ENCODE assay signal across 16 mouse cellular contexts in genomic region chr5:118355287-118355686, GRCm38 (mm10).
A peak's percentile ranks its signal among the peaks of the same experiment; 100 is the strongest.
DNase-seq lines count a peak whose midpoint lies in the region; ATAC-seq and TF ChIP-seq lines count a peak whose summit lies in the region.
"Had no signal": no experiment of that assay in that cellular context is flagged by ENCODE, and none has a peak within 500 bp of the region (broad histone marks: within the 10 kb centered on the region; RNA-seq: fewer than 3 reads in every experiment).

No protein-coding gene starts in this region.

- no peak overlapping the region for H3K4me2 ChIP-seq in heart, embryonic 16.5 days (ENCODE audit: low read depth, low read length)
- no peak overlapping the region for H3K4me2 ChIP-seq in limb, embryonic 14.5 days (replicated peaks; ENCODE audit: low read depth, low read length, severe bottlenecking)
- H3K4me2 ChIP-seq: midbrain, embryonic 12.5 days had no signal

- H3K27ac ChIP-seq in heart, embryonic 16.5 days (ENCODE audit: low read length) = peak overlapping the region; percentile 74; the same call in 1 of the 2 replicates
- peak overlapping the region; percentile 76 for H3K27ac ChIP-seq in embryonic facial prominence, embryonic 10.5 days (replicated peaks)
- H3K27ac ChIP-seq in embryonic fibroblast, embryonic 13.5 days (ENCODE audit: insufficient read depth, low read length) = peak overlapping the region; percentile 29
- H3K27ac ChIP-seq in limb, embryonic 14.5 days (replicated peaks; ENCODE audit: low read depth, low read length) = peak overlapping the region; percentile 71
- H3K27ac ChIP-seq: gastrocnemius, adult 2 months; layer of hippocampus, adult 2 months; liver, embryonic 14.5 days; midbrain, embryonic 12.5 days had no signal

- H3K27me3 ChIP-seq in heart, embryonic 16.5 days (ENCODE audit: control insufficient read depth, insufficient read depth, low read length) = no peaks in the 10 kb centered on the region
- H3K27me3 ChIP-seq in embryonic facial prominence, embryonic 10.5 days (replicated peaks; ENCODE audit: low read depth, poor library complexity, severe bottlenecking) = peaks cover under 1% of the 10 kb centered on the region; the same call in 1 of the 2 replicates
- no peaks in the 10 kb centered on the region for H3K27me3 ChIP-seq in limb, embryonic 14.5 days (ENCODE audit: control insufficient read depth, insufficient read depth, low read length)
- H3K27me3 ChIP-seq: Patski had no signal

- WGBS in heart, embryonic 16.5 days = 80% methylated on average over 5 of the region's 5 CpGs
- 58% methylated on average over 5 of the region's 5 CpGs for WGBS in embryonic facial prominence, embryonic 10.5 days
- 39% methylated on average over 5 of the region's 5 CpGs for WGBS in limb, embryonic 14.5 days

- H3K9ac ChIP-seq in heart, embryonic 16.5 days (ENCODE audit: low read length) = no peak overlapping the region
- H3K9ac ChIP-seq in limb, embryonic 14.5 days (ENCODE audit: low read depth, low read length, severe bottlenecking) = no peak overlapping the region
- H3K9ac ChIP-seq: liver, embryonic 14.5 days; midbrain, embryonic 12.5 days had no signal

- TF ChIP-seq POLR2A in embryonic fibroblast, embryonic 13.5 days (IDR thresholded peaks at IDR 0.05; ENCODE audit: low read depth, low read length) = no peak
- no peak for TF ChIP-seq POLR2A in limb, embryonic 14.5 days (IDR thresholded peaks at IDR 0.05; ENCODE audit: borderline replicate concordance, extremely low read depth, insufficient read depth, insufficient read length)

- no peaks in the 10 kb centered on the region for H3K36me3 ChIP-seq in heart, embryonic 16.5 days (ENCODE audit: control insufficient read depth, insufficient read depth)
- H3K36me3 ChIP-seq in embryonic facial prominence, embryonic 10.5 days (replicated peaks) = no peaks in the 10 kb centered on the region
- H3K36me3 ChIP-seq in limb, embryonic 14.5 days (ENCODE audit: control insufficient read depth, insufficient read depth, low read length) = no peaks in the 10 kb centered on the region
- H3K36me3 ChIP-seq: midbrain, embryonic 12.5 days had no signal

- DNase-seq in heart, adult 8-10 months (ENCODE audit: low spot score) = no peak
- DNase-seq in embryonic facial prominence, embryonic 10.5 days (ENCODE audit: low spot score) = no peak
- DNase-seq in limb, embryonic 14.5 days (ENCODE audit: low spot score) = no peak
- DNase-seq in kidney, adult 18-20 months = no peak
- DNase-seq: cerebellum, adult 11-12 months; thymus, postnatal 25 days had no signal

- H3K4me3 ChIP-seq in heart, embryonic 16.5 days (ENCODE audit: low read length) = no peak overlapping the region
- no peak overlapping the region for H3K4me3 ChIP-seq in embryonic facial prominence, embryonic 10.5 days
- no peak overlapping the region for H3K4me3 ChIP-seq in embryonic fibroblast, embryonic 13.5 days (ENCODE audit: insufficient read depth, low read length)
- no peak overlapping the region for H3K4me3 ChIP-seq in limb, embryonic 14.5 days (replicated peaks; ENCODE audit: low read length)
- H3K4me3 ChIP-seq: erythroblast, embryonic 14.5 days; gastrocnemius, adult 2 months; layer of hippocampus, adult 2 months; midbrain, embryonic 12.5 days had no signal

- peaks cover 15% of the 10 kb centered on the region for H3K4me1 ChIP-seq in heart, embryonic 16.5 days (ENCODE audit: control insufficient read depth, insufficient read depth, low read length)
- H3K4me1 ChIP-seq in embryonic facial prominence, embryonic 10.5 days = peaks cover 45% of the 10 kb centered on the region
- no peaks in the 10 kb centered on the region for H3K4me1 ChIP-seq in embryonic fibroblast, embryonic 13.5 days (ENCODE audit: control insufficient read depth, insufficient read depth, low read length)
- H3K4me1 ChIP-seq in limb, embryonic 14.5 days (ENCODE audit: control insufficient read depth, insufficient read depth, low read length) = peaks cover 39% of the 10 kb centered on the region

- no peak for TF ChIP-seq CTCF in embryonic fibroblast, embryonic 13.5 days (IDR thresholded peaks at IDR 0.05; ENCODE audit: borderline replicate concordance, insufficient read depth, low read length)

- no peak for ATAC-seq in heart, embryonic 16.5 days (replicated peaks; ENCODE audit: extremely low read depth, insufficient read depth, low FRiP score)
- no peak for ATAC-seq in limb, embryonic 14.5 days (ENCODE audit: low FRiP score, low read depth)
- ATAC-seq in megakaryocyte progenitor cell, adult 5-6 weeks (replicated peaks; ENCODE audit: poor library complexity) = no peak
- ATAC-seq: CD4-positive, CD25-positive, alpha-beta regulatory T cell, adult 4 months; Patski had no signal

- no peaks in the 10 kb centered on the region for H3K9me3 ChIP-seq in heart, embryonic 16.5 days (replicated peaks; ENCODE audit: control insufficient read depth, low read length)
- H3K9me3 ChIP-seq in embryonic facial prominence, embryonic 10.5 days = 0 out of 2 replicates have a peak, but pooled peaks cover 2% of the 10 kb centered on the region
- H3K9me3 ChIP-seq in limb, embryonic 14.5 days (ENCODE audit: control insufficient read depth, low read length) = no peaks in the 10 kb centered on the region
